Mouse (Mus musculus) MEL (cell line): ENCODE measurements at regions not wholly inside any gene's neighbourhood (a gene's known extent, or its start where the extent isn't known, plus 50 kb on each side); places are given as distances from the start of the nearest gene placed in this dataset.

Experiments used
- DNase-seq: peaks from one replicate; pipeline ENCODE4 v3.0.0; 2011; ENCODE audit warnings: low read depth, low spot score
- H3K27ac ChIP-seq: 2 replicates; pipeline ENCODE4 v1.5.1; 2012; ENCODE audit warnings: low read depth, mild to moderate bottlenecking, control low read depth, low read length, moderate library complexity; ENCODE audit not compliant: control insufficient read depth
- H3K27me3 ChIP-seq, 2 experiments: fragments of 150-350 bp in 1 of 2; sonication (generic) in 1 of 2; 2 replicates each; pipeline ENCODE4 v1.6.1; 2012; ENCODE audit warnings: low read length in 2 of 2, mild to moderate bottlenecking in 2 of 2, improper control_type of control experiment in 1 of 2, moderate library complexity in 1 of 2; ENCODE audit not compliant: insufficient read depth in 2 of 2, control insufficient read depth in 1 of 2
- H3K36me3 ChIP-seq, 2 experiments: 2 replicates each; pipeline ENCODE4 v1.6.1; 2012 to 2014; ENCODE audit warnings: low read length in 2 of 2, improper control_type of control experiment in 1 of 2, inconsistent platforms in 1 of 2, mild to moderate bottlenecking in 1 of 2; ENCODE audit not compliant: insufficient read depth in 2 of 2, control insufficient read depth in 1 of 2
- H3K4me1 ChIP-seq, 2 experiments: fragments of 150-350 bp in 1 of 2; sonication (generic) in 1 of 2; 2 replicates each; pipeline ENCODE4 v1.6.1; 2012; ENCODE audit warnings: low read length in 2 of 2, improper control_type of control experiment in 1 of 2, mild to moderate bottlenecking in 1 of 2; ENCODE audit not compliant: insufficient read depth in 2 of 2, control insufficient read depth in 1 of 2
- H3K4me3 ChIP-seq, 2 experiments: fragments of 150-350 bp in 1 of 2; sonication (generic) in 1 of 2; 2 replicates each; pipeline ENCODE4 v1.5.1; 2012; ENCODE audit warnings: low read depth in 2 of 2, low read length in 2 of 2, mild to moderate bottlenecking in 2 of 2, moderate library complexity in 2 of 2, control low read depth in 1 of 2, improper control_type of control experiment in 1 of 2; ENCODE audit not compliant: control insufficient read depth in 1 of 2, insufficient read depth in 1 of 2
- H3K79me2 ChIP-seq: 2 replicates; pipeline ENCODE4 v1.6.1; 2012; ENCODE audit warnings: mild to moderate bottlenecking, low read length, moderate library complexity; ENCODE audit not compliant: control insufficient read depth, poor library complexity, insufficient read depth
- H3K9ac ChIP-seq: 2 replicates; pipeline ENCODE4 v1.6.1; 2012; ENCODE audit warnings: low read depth, mild to moderate bottlenecking, control low read depth, low read length, moderate library complexity; ENCODE audit not compliant: control insufficient read depth, poor library complexity, severe bottlenecking
- H3K9me3 ChIP-seq: fragments of 150-350 bp; sonication (generic); replicated peaks from 2 replicates; pipeline ENCODE4 v1.6.1; 2012; ENCODE audit warnings: mild to moderate bottlenecking, low read length, improper control_type of control experiment, moderate library complexity; ENCODE audit not compliant: insufficient read depth
- CTCF ChIP-seq, 3 experiments: IDR thresholded peaks in 2 of 3; conservative IDR thresholded peaks in 1 of 3; 2 replicates each; pipeline ENCODE4 v1.5.1; 2011 to 2012; ENCODE audit warnings: low read length in 3 of 3, low read depth in 2 of 3, mild to moderate bottlenecking in 2 of 3, improper control_type of control experiment in 1 of 3, inconsistent platforms in 1 of 3, mixed read lengths in 1 of 3, moderate library complexity in 1 of 3; ENCODE audit not compliant: control insufficient read depth in 1 of 3, insufficient read depth in 1 of 3, poor library complexity in 1 of 3, severe bottlenecking in 1 of 3
- ELF1 ChIP-seq: IDR thresholded peaks from 2 replicates; pipeline ENCODE4 v1.6.1; 2014; ENCODE audit warnings: low read depth, mild to moderate bottlenecking, inconsistent platforms, low read length, improper control_type of control experiment, moderate library complexity
- GATA1 ChIP-seq: IDR thresholded peaks from 2 replicates; pipeline ENCODE4 v1.6.1; 2011; ENCODE audit warnings: low read depth, low read length, improper control_type of control experiment
- HCFC1 ChIP-seq: IDR thresholded peaks from 2 replicates; pipeline ENCODE4 v1.6.1; 2012; ENCODE audit warnings: low read depth, mild to moderate bottlenecking, inconsistent platforms, low read length, improper control_type of control experiment, moderate library complexity
- JUND ChIP-seq: IDR thresholded peaks from 2 replicates; pipeline ENCODE4 v1.6.1; 2011; ENCODE audit warnings: low read depth, mild to moderate bottlenecking, improper control_type of control experiment, low read length
- MEF2A ChIP-seq: IDR thresholded peaks from 2 replicates; pipeline ENCODE4 v1.6.1; 2014; ENCODE audit warnings: low read depth, mild to moderate bottlenecking, inconsistent platforms, low read length, improper control_type of control experiment; ENCODE audit not compliant: poor library complexity, insufficient replicate concordance, severe bottlenecking; ENCODE audit errors: extremely low read depth
- MXI1 ChIP-seq: IDR thresholded peaks from 2 replicates; pipeline ENCODE4 v1.6.1; 2011; ENCODE audit warnings: mild to moderate bottlenecking, low read depth, low read length, improper control_type of control experiment
- MYB ChIP-seq: IDR thresholded peaks from 2 replicates; pipeline ENCODE4 v1.6.1; 2011; ENCODE audit warnings: mild to moderate bottlenecking, low read depth, low read length, improper control_type of control experiment
- NELFE ChIP-seq: IDR thresholded peaks from 2 replicates; pipeline ENCODE4 v1.6.1; 2011; ENCODE audit warnings: low read depth, low read length, improper control_type of control experiment
- NRF1 ChIP-seq: IDR thresholded peaks from 2 replicates; pipeline ENCODE4 v1.6.1; 2014; ENCODE audit warnings: low read depth, mild to moderate bottlenecking, inconsistent platforms, low read length, improper control_type of control experiment, moderate library complexity; ENCODE audit not compliant: poor library complexity, insufficient read depth, severe bottlenecking
- POLR2AphosphoS2 ChIP-seq: IDR thresholded peaks from 2 replicates; pipeline ENCODE4 v1.6.1; 2011; ENCODE audit warnings: low read length, improper control_type of control experiment
- RCOR1 ChIP-seq: IDR thresholded peaks from 2 replicates; pipeline ENCODE4 v1.6.1; 2012; ENCODE audit warnings: low read depth, mild to moderate bottlenecking, inconsistent platforms, low read length, improper control_type of control experiment
- SIN3A ChIP-seq: IDR thresholded peaks from 2 replicates; pipeline ENCODE4 v1.6.1; 2012; ENCODE audit warnings: low read length, improper control_type of control experiment, inconsistent platforms
- SMC3 ChIP-seq: IDR thresholded peaks from 2 replicates; pipeline ENCODE4 v1.6.1; 2011; ENCODE audit warnings: low read depth, low read length, improper control_type of control experiment
- ZKSCAN1 ChIP-seq: IDR thresholded peaks from 2 replicates; pipeline ENCODE4 v1.6.1; 2012; ENCODE audit warnings: low read depth, mild to moderate bottlenecking, inconsistent platforms, low read length, improper control_type of control experiment, moderate library complexity

- TF ChIP-seq MXI1 (no peak), MEF2A (peak; percentile 72; the same call in 1 of the 2 replicates), ZKSCAN1 (no peak), JUND (no peak)
Observed at GRCm38 (mm10) chr15:50513036-50513435, 3371.7 kb upstream of the Gm7489 start (continued).

- DNase-seq = no peak
- no peak overlapping the region for H3K4me3 ChIP-seq
- H3K27me3 ChIP-seq = no peaks in the 10 kb centered on the region
- no peak overlapping the region for H3K27ac ChIP-seq
- H3K36me3 ChIP-seq = no peaks in the 10 kb centered on the region
- no peaks in the 10 kb centered on the region for H3K79me2 ChIP-seq
- no peak overlapping the region for H3K9ac ChIP-seq
- no peaks in the 10 kb centered on the region for H3K9me3 ChIP-seq
- H3K4me1 ChIP-seq = no peaks in the 10 kb centered on the region
- no peak for TF ChIP-seq ELF1
- no peak for TF ChIP-seq RCOR1
- TF ChIP-seq SMC3 = no peak
- no peak for TF ChIP-seq POLR2AphosphoS2
- TF ChIP-seq NELFE = no peak
- TF ChIP-seq GATA1 = no peak
- TF ChIP-seq, all 39 proteins: peak for 0
Observed at GRCm38 (mm10) chr15:50524841-50525240, 3359.9 kb upstream of the Gm7489 start.

DNA sequence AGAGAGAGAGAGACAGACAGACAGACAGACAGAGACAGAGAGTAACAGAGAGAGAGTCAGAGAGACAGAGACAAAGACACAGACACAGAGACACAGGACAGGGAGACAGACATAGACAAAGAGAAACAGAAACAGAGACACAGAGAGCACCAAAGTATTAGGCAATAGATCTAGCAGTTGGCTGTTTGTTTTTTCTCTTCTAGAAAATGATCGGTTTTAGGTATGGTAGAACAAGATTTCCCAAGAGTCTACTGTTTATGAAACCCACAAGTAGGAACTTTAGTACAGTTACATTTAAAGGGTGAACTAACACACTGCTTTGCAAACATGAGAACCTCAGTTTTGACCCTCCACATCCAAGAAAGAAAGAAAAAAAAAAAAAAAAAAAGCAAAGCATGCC, 3350.2 kb upstream of the Gm7489 start:
- Histone ChIP-seq H3K36me3 (no peaks in the 10 kb centered on the region), H3K9ac (no peak overlapping the region), H3K27me3 (no peaks in the 10 kb centered on the region), H3K4me3 (no peak overlapping the region), H3K79me2 (no peaks in the 10 kb centered on the region), H3K9me3 (no peaks in the 10 kb centered on the region), H3K4me1 (no peaks in the 10 kb centered on the region), H3K27ac (no peak overlapping the region)
- DNase-seq = no peak
- TF ChIP-seq CTCF (IDR thresholded peaks at IDR 0.05 in 2 of 3, conservative IDR thresholded peaks at IDR 0.05 in 1 of 3; ENCODE audit: control insufficient read depth in 1 of 3, insufficient read depth in 1 of 3, low read depth in 2 of 3, low read length in 3 of 3, poor library complexity in 1 of 3, severe bottlenecking in 1 of 3) (no peak), NRF1 (no peak), SIN3A (no peak), MYB (no peak), ZKSCAN1 (no peak), HCFC1 (no peak)
